Mouse (Mus musculus): ENCODE data around the gene Otulin. TPM values are rescaled to one million over a fixed set of nuclear protein-coding genes. Genes with fewer than 3 reads are reported as not detected.
A peak's percentile ranks its signal among the peaks of the same experiment; 100 is the strongest.

The Otulin gene
- polyA plus RNA-seq, 1 experiment from 2014 or later = 46.1 TPM

DNA sequence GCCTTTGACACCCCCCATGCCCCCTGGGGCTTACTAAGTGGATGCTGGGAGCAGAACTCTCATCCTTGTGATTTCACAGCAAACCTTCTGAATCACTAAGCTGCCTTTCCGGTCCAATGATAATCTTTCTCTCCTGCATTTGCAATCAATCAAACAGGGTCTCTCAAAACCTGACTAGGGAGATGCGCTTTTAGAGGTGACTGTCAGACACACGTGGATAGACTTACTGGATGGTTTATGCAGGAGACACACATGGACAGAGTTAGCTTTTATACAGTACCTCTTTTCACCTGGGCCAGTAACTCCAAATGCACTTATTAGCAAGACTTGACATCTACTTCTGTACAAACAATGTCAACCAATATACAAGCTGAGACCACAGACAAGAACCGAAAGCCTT is 33.0 kb downstream of the Otulin start:
- Histone ChIP-seq H3K4me3 (ENCODE audit: low read depth, low read length) (no peak overlapping the region), H3K27ac (ENCODE audit: low read depth) (no peak overlapping the region), H3K36me3 (ENCODE audit: control insufficient read depth, insufficient read depth, low read length) (peaks cover 50% of the 10 kb centered on the region), H3K9me3 (ENCODE audit: control insufficient read depth, low read length) (no peaks in the 10 kb centered on the region), H3K4me1 (replicated peaks; ENCODE audit: control insufficient read depth, insufficient read depth, low read length) (0 out of 2 replicates have a peak, but pooled peaks cover 2% of the 10 kb centered on the region), H3K4me2 (ENCODE audit: low read length) (no peak overlapping the region), H3K27me3 (replicated peaks; ENCODE audit: control insufficient read depth, insufficient read depth, low read length) (no peaks in the 10 kb centered on the region), H3K9ac (ENCODE audit: low read length) (no peak overlapping the region)
- ATAC-seq (replicated peaks; ENCODE audit: low FRiP score, low TSS enrichment, low read depth) = no peak
- DNase-seq (ENCODE audit: low spot score) = no peak
- 82% methylated on average over 4 of the region's 4 CpGs for WGBS

DNA sequence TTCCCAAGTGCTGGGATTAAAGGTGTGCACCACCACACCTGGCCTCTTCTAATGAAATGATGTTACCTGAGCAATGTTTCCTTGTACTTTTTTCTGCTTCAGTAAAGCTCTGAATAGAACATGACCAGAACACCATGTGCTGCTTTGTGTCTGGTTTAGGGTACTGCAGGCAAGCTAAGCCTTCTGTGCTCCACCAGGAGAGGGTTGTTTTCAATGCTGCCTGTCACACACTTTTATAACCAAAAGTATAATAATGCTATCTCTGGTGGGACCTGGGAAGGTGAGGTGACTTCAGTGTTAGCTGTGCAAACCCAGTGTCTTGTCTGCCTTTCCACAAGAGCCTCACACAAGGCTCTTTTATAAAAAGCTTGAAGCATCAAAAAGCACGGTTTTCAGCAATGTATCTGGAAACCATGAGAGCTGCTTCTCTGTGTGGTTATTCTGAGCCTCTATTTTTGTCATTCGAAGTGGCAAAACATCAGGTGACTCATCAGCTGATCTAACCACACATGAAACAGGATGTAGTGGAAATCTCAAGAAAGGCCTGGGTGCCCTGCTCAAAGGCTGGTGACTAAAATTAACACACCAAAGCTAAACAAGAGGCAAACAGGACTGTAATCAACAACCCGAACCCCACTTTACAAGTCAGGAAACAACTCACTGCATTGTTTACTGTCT is 33.9 kb downstream of the Otulin start:
- H3K4me1 ChIP-seq (replicated peaks; ENCODE audit: control insufficient read depth, insufficient read depth, low read length) = 0 out of 2 replicates have a peak, but pooled peaks cover 2% of the 10 kb centered on the region
- no peak overlapping the region for H3K27ac ChIP-seq (ENCODE audit: low read depth)
- H3K4me3 ChIP-seq (ENCODE audit: low read depth, low read length) = no peak overlapping the region
- H3K9ac ChIP-seq (ENCODE audit: low read length) = no peak overlapping the region
- H3K36me3 ChIP-seq (ENCODE audit: control insufficient read depth, insufficient read depth, low read length) = peaks cover 51% of the 10 kb centered on the region
- WGBS = 73% methylated on average over 3 of the region's 3 CpGs
- no peaks in the 10 kb centered on the region for H3K27me3 ChIP-seq (replicated peaks; ENCODE audit: control insufficient read depth, insufficient read depth, low read length)
- DNase-seq (ENCODE audit: low spot score) = no peak
- no peak for ATAC-seq (replicated peaks; ENCODE audit: low FRiP score, low TSS enrichment, low read depth)
- H3K4me2 ChIP-seq (ENCODE audit: low read length) = no peak overlapping the region
- H3K9me3 ChIP-seq (ENCODE audit: control insufficient read depth, low read length) = no peaks in the 10 kb centered on the region

DNA sequence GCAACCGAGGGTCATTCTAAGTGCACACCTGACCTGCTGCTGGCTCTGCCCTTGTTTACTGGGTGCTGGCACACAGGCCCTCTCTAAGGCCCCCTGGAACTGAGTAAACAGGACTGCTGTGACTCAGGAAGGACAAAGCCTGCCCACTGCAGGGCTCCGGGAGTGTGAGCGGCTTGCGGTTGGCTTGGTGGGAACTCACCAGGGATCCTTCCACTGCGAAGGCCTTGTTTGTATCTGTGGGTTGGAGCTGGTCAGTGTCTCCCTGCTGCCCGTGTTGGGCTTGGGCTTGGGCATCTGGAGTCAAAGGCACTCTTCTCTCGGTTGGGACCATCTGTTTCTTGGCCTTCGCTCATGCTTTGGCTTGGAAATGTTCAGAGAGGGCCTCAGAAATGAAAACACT is 34.9 kb downstream of the Otulin start:
- no peak for DNase-seq (ENCODE audit: low spot score)
- Histone ChIP-seq H3K4me1 (replicated peaks; ENCODE audit: control insufficient read depth, insufficient read depth, low read length) (0 out of 2 replicates have a peak, but pooled peaks cover 2% of the 10 kb centered on the region), H3K36me3 (ENCODE audit: control insufficient read depth, insufficient read depth, low read length) (peaks cover 52% of the 10 kb centered on the region), H3K27ac (ENCODE audit: low read depth) (peak overlapping the region; percentile 36; the same call in 1 of the 2 replicates), H3K4me3 (ENCODE audit: low read depth, low read length) (no peak overlapping the region), H3K9ac (ENCODE audit: low read length) (no peak overlapping the region), H3K4me2 (ENCODE audit: low read length) (no peak overlapping the region), H3K9me3 (ENCODE audit: control insufficient read depth, low read length) (no peaks in the 10 kb centered on the region), H3K27me3 (replicated peaks; ENCODE audit: control insufficient read depth, insufficient read depth, low read length) (no peaks in the 10 kb centered on the region)
- WGBS = 50% methylated on average over 8 of the region's 8 CpGs
- ATAC-seq (replicated peaks; ENCODE audit: low FRiP score, low TSS enrichment, low read depth) = no peak

DNA sequence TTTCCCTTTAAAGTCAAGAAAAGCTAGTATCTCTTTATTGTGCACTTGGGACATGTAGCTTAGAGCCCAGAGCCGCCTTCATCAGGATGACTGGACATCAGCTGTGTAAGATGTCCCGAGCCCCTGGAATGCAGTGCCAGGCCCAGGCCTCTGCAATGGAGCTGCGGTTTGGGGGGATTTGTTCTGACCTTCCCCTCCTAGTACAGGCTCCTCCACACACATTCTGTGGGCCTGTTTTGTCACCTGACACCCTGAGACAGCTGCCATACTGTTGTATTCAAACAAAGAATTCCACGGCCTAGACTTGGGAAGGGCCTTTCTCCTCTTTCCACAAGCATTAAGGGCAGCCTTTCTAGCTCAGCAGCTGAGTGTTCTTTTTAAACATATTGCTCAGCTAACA is 35.5 kb downstream of the Otulin start:
- DNase-seq (ENCODE audit: low spot score) = no peak

DNA sequence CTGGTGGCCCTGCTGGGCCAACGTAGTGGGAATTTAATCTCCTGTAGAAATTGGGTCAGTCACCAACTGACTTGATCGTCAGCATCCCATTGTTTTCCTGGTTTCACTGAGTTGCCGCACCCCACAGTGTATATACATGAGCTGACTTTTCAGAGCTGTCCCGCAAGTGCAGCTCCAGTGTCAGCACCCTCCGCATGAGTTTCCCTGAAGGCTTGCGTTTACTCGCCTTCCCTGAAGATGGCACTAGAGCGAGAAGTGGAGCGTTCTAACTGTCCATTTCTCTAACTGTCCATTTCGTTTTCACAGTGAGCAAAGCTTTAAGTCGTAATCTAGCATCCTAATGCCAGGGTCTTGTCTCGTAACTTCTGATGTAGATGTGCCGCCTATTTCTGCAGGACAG is 36.8 kb downstream of the Otulin start:
- Histone ChIP-seq H3K4me1 (replicated peaks; ENCODE audit: control insufficient read depth, insufficient read depth, low read length) (0 out of 2 replicates have a peak, but pooled peaks cover 2% of the 10 kb centered on the region), H3K9me3 (ENCODE audit: control insufficient read depth, low read length) (no peaks in the 10 kb centered on the region), H3K4me3 (ENCODE audit: low read depth, low read length) (no peak overlapping the region), H3K9ac (ENCODE audit: low read length) (no peak overlapping the region), H3K27me3 (replicated peaks; ENCODE audit: control insufficient read depth, insufficient read depth, low read length) (no peaks in the 10 kb centered on the region), H3K36me3 (ENCODE audit: control insufficient read depth, insufficient read depth, low read length) (peaks cover 46% of the 10 kb centered on the region), H3K27ac (ENCODE audit: low read depth) (no peak overlapping the region), H3K4me2 (ENCODE audit: low read length) (no peak overlapping the region)
- WGBS = 84% methylated on average over 13 of the region's 13 CpGs
- DNase-seq (ENCODE audit: low spot score) (no peak), ATAC-seq (replicated peaks; ENCODE audit: low FRiP score, low TSS enrichment, low read depth) (no peak)

More for the DNA sequence above, 35.5 kb downstream of the Otulin start:
- 0 out of 2 replicates have a peak, but pooled peaks cover 2% of the 10 kb centered on the region for H3K4me1 ChIP-seq (replicated peaks; ENCODE audit: control insufficient read depth, insufficient read depth, low read length)
- no peak overlapping the region for H3K4me3 ChIP-seq (ENCODE audit: low read depth, low read length)
- H3K27me3 ChIP-seq (replicated peaks; ENCODE audit: control insufficient read depth, insufficient read depth, low read length) = no peaks in the 10 kb centered on the region
- peak overlapping the region; percentile 36; the same call in 1 of the 2 replicates for H3K27ac ChIP-seq (ENCODE audit: low read depth)
- peaks cover 55% of the 10 kb centered on the region for H3K36me3 ChIP-seq (ENCODE audit: control insufficient read depth, insufficient read depth, low read length)
- 45% methylated on average over 4 of the region's 4 CpGs for WGBS
- H3K9me3 ChIP-seq (ENCODE audit: control insufficient read depth, low read length) = no peaks in the 10 kb centered on the region
- H3K9ac ChIP-seq (ENCODE audit: low read length) = no peak overlapping the region
- ATAC-seq (replicated peaks; ENCODE audit: low FRiP score, low TSS enrichment, low read depth) = no peak
- no peak overlapping the region for H3K4me2 ChIP-seq (ENCODE audit: low read length)

DNA sequence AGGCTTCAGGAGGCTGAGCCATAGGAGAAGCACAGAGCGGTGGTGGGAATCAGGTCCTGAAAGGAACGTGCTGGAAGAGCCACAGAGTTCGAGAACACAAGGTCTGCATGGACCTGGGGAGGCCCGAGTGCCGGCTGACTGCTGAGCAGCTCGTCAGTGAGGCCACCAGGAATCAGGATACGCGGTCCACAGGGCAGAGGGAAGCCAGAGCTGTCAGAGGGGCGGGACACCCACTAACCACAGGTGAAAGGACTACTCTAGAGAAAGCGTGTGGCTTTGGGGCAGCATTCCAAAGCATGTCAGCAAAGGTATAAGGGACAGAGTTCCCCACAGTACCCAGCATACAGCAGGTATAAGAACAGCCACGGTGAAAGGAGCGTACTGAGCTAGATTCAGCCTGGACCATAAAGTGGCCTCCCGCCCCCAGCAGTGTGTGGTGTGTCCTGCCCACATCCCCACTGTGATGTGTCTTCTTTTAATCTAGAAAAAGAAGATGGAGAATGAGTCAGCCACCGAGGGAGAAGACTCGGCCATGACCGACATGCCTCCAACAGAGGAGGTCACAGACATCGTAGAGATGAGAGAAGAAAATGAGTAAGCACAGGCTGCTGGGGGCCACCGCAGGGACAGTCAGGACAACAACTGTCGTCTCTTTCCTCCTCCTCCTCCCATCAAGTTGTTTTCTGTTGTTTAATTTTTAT is 37.7 kb downstream of the Otulin start:
- no peak overlapping the region for H3K4me2 ChIP-seq (ENCODE audit: low read length)
- H3K9ac ChIP-seq (ENCODE audit: low read length) = no peak overlapping the region
- no peaks in the 10 kb centered on the region for H3K9me3 ChIP-seq (ENCODE audit: control insufficient read depth, low read length)
- peaks cover 38% of the 10 kb centered on the region for H3K36me3 ChIP-seq (ENCODE audit: control insufficient read depth, insufficient read depth, low read length)
- DNase-seq (ENCODE audit: low spot score) = no peak
- H3K4me1 ChIP-seq (replicated peaks; ENCODE audit: control insufficient read depth, insufficient read depth, low read length) = 0 out of 2 replicates have a peak, but pooled peaks cover 2% of the 10 kb centered on the region
- WGBS = 88% methylated on average over 19 of the region's 19 CpGs
- no peak overlapping the region for H3K4me3 ChIP-seq (ENCODE audit: low read depth, low read length)
- no peak overlapping the region for H3K27ac ChIP-seq (ENCODE audit: low read depth)
- ATAC-seq (replicated peaks; ENCODE audit: low FRiP score, low TSS enrichment, low read depth) = no peak
- no peaks in the 10 kb centered on the region for H3K27me3 ChIP-seq (replicated peaks; ENCODE audit: control insufficient read depth, insufficient read depth, low read length)

DNA sequence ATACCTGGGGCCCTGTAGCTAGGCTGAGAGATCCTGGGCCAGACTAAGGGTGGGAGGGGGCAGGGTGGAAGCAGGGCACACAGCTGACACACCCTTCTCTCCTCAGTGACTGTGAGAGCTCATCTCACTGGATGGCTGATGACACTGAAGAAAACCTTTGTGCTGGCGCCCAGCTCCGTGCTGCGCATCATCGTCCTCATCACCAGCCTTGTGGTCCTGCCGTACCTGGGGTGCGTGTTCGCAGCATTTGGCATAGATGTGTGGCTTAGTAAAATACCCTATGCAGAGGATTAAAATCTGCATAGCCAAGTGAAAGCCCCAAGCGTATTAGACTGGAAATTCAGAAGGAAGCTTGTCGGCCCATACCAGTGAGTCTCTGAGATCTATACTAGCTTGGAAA is 39.7 kb downstream of the Otulin start:
- DNase-seq (ENCODE audit: low spot score) (no peak), ATAC-seq (replicated peaks; ENCODE audit: low FRiP score, low TSS enrichment, low read depth) (no peak)
- Histone ChIP-seq H3K4me1 (replicated peaks; ENCODE audit: control insufficient read depth, insufficient read depth, low read length) (0 out of 2 replicates have a peak, but pooled peaks cover 2% of the 10 kb centered on the region), H3K27ac (ENCODE audit: low read depth) (no peak overlapping the region), H3K27me3 (replicated peaks; ENCODE audit: control insufficient read depth, insufficient read depth, low read length) (no peaks in the 10 kb centered on the region), H3K36me3 (ENCODE audit: control insufficient read depth, insufficient read depth, low read length) (peaks cover 32% of the 10 kb centered on the region), H3K9me3 (ENCODE audit: control insufficient read depth, low read length) (no peaks in the 10 kb centered on the region), H3K9ac (ENCODE audit: low read length) (no peak overlapping the region), H3K4me3 (ENCODE audit: low read depth, low read length) (no peak overlapping the region), H3K4me2 (ENCODE audit: low read length) (no peak overlapping the region)
- 96% methylated on average over 9 of the region's 9 CpGs for WGBS

DNA sequence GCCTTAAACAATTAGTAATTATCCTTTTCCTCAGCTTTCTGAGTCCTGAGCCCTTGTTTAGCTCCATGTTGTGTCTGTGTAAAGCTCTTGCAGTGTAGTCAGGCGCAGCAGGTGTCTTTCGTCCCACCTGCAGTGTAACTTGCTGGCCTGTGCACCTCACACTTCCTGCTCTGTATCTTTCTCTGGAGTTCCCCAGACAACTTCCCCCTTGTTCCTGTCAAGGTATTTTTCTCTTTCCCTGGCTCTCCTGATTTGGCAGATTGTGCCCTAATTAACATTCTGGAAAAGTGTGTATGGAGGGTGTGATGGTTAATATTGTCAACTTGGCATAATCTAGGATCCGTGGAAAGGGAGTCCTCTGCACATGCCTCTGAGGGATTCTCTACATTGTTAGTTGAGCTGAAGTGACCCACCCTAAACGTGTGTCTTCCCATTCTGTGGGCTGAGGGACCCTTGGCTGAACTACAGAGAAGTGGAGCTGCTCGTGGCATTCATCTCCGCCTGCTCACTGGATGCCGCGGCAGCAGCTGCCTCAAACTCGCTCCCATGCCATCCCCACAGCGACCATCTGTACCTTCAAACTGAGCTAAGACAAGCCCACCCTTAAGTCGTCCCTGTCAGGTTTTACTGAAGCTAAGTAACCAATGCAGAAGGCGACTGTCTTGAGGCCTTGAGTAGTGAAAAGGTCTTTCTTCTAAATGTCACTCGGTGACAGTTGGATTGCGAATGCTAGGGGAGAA is 42.2 kb downstream of the Otulin start:
- WGBS = 79% methylated on average over 14 of the region's 14 CpGs
- no peak for ATAC-seq (replicated peaks; ENCODE audit: low FRiP score, low TSS enrichment, low read depth)
- no peak for DNase-seq (ENCODE audit: low spot score)
- Histone ChIP-seq H3K27ac (ENCODE audit: low read depth) (no peak overlapping the region), H3K4me3 (ENCODE audit: low read depth, low read length) (no peak overlapping the region), H3K9me3 (ENCODE audit: control insufficient read depth, low read length) (no peaks in the 10 kb centered on the region), H3K4me2 (ENCODE audit: low read length) (no peak overlapping the region), H3K9ac (ENCODE audit: low read length) (no peak overlapping the region), H3K27me3 (replicated peaks; ENCODE audit: control insufficient read depth, insufficient read depth, low read length) (no peaks in the 10 kb centered on the region), H3K36me3 (ENCODE audit: control insufficient read depth, insufficient read depth, low read length) (peaks cover 20% of the 10 kb centered on the region), H3K4me1 (replicated peaks; ENCODE audit: control insufficient read depth, insufficient read depth, low read length) (no peaks in the 10 kb centered on the region)

Measured in intestine, embryonic 14.5 days (tissue).